Mouse (Mus musculus) CD4-positive, CD25-positive, alpha-beta regulatory T cell, adult 4 months (primary cell): ENCODE measurements around the gene Ptpre. TPM values are rescaled to one million over a fixed set of nuclear protein-coding genes. Genes with fewer than 3 reads are reported as not detected.
"Not testable (repeated sequence)": the region's sequence is repeated elsewhere in the genome, so short reads cannot be mapped to it uniquely, and the experiment has no call there.

Source experiments
- ATAC-seq: one replicate; pipeline ENCODE4 v1.8.0; 2017
- polyA plus RNA-seq, 2 experiments: library from polyadenylated mRNA; unstranded; fragments of 100-300 nt; shearing (Covaris generic); gene quantifications; one replicate each; pipeline ENCODE4 v1.2.1; 2017

Gene Ptpre
- polyA plus RNA-seq, 2 experiments from 2014 or later = 36.3 to 38.2 TPM

- no peak for ATAC-seq
Observed at GRCm38 (mm10) chr7:135535908-135536307, 1.4 kb upstream of the Ptpre start.

- ATAC-seq = peak; percentile 10
Observed at GRCm38 (mm10) chr7:135537948-135538741, 864 bp downstream of the Ptpre start.

GRCm38 (mm10) chr7:135539429-135539828 lies 2.1 kb downstream of the Ptpre start:
- ATAC-seq = no peak

GRCm38 (mm10) chr7:135542235-135542634 lies 5.0 kb downstream of the Ptpre start:
- ATAC-seq = peak; percentile 90

- ATAC-seq = no peak
Observed at GRCm38 (mm10) chr7:135543033-135543432, 5.8 kb downstream of the Ptpre start.

GRCm38 (mm10) chr7:135544321-135544720 lies 7.0 kb downstream of the Ptpre start:
- no peak for ATAC-seq

GRCm38 (mm10) chr7:135545957-135546356 lies 8.7 kb downstream of the Ptpre start:
- ATAC-seq = no peak

- ATAC-seq = no peak
Observed at GRCm38 (mm10) chr7:135546530-135546929, 9.2 kb downstream of the Ptpre start.

GRCm38 (mm10) chr7:135548434-135548833 lies 11.2 kb downstream of the Ptpre start:
- ATAC-seq = no peak

- ATAC-seq = no peak
Observed at GRCm38 (mm10) chr7:135551547-135551946, 14.3 kb downstream of the Ptpre start.

- no peak for ATAC-seq
Observed at GRCm38 (mm10) chr7:135553550-135553949, 16.3 kb downstream of the Ptpre start.

GRCm38 (mm10) chr7:135556663-135557402 lies 19.6 kb downstream of the Ptpre start:
- no peak for ATAC-seq

- ATAC-seq = no peak
Observed at GRCm38 (mm10) chr7:135560280-135560679, 23.0 kb downstream of the Ptpre start.

- no peak for ATAC-seq
Observed at GRCm38 (mm10) chr7:135564022-135564421, 26.7 kb downstream of the Ptpre start.

- ATAC-seq = no peak
Observed at GRCm38 (mm10) chr7:135566013-135566412, 28.7 kb downstream of the Ptpre start.

- ATAC-seq = no peak
Observed at GRCm38 (mm10) chr7:135567582-135567981, 30.3 kb downstream of the Ptpre start.

GRCm38 (mm10) chr7:135568550-135568949 lies 31.3 kb downstream of the Ptpre start:
- no peak for ATAC-seq

- ATAC-seq = no peak
Observed at GRCm38 (mm10) chr7:135571392-135571791, 34.1 kb downstream of the Ptpre start.

- ATAC-seq = no peak
Observed at GRCm38 (mm10) chr7:135571951-135572559, 34.8 kb downstream of the Ptpre start.

- not testable (repeated sequence) for ATAC-seq
Observed at GRCm38 (mm10) chr7:135575319-135576069, 38.2 kb downstream of the Ptpre start.

GRCm38 (mm10) chr7:135576329-135576728 lies 39.0 kb downstream of the Ptpre start:
- no peak for ATAC-seq

- no peak for ATAC-seq
Observed at GRCm38 (mm10) chr7:135578715-135579325, 41.5 kb downstream of the Ptpre start.
